Mouse (Mus musculus) megakaryocyte, embryonic 14.5 days (primary cell): Measurements from ENCODE around the gene Trpc5.

Source experiments
- FLI1 ChIP-seq: IDR thresholded peaks from 2 replicates; pipeline ENCODE4 v1.6.1; 2012; ENCODE audit warnings: low read length, inconsistent platforms, mixed read lengths
- GATA1 ChIP-seq: IDR thresholded peaks from 3 replicates; pipeline ENCODE4 v1.6.1; 2012; ENCODE audit warnings: mixed read lengths, low read length, inconsistent platforms, borderline replicate concordance

- TF ChIP-seq FLI1 (no peak), GATA1 (no peak; the same call in 2 of the 3 replicates)
Observed at GRCm38 (mm10) chrX:144526042-144526441, 161.9 kb downstream of the Trpc5 start.
